Mouse (Mus musculus) CH12.LX (cell line): ENCODE measurements at regions not wholly inside any gene's neighbourhood (a gene's known extent, or its start where the extent isn't known, plus 50 kb on each side); places are given as distances from the start of the nearest gene placed in this dataset.

Source experiments
- DNase-seq: peaks from one replicate; pipeline ENCODE4 v3.0.0-alpha.2; 2013; ENCODE audit errors: extremely low read depth
- H3K27ac ChIP-seq: 2 replicates; pipeline ENCODE4 v1.5.1; 2012; ENCODE audit warnings: low read depth, mild to moderate bottlenecking, control low read depth, moderate library complexity; ENCODE audit not compliant: insufficient read depth
- H3K27me3 ChIP-seq: replicated peaks from 2 replicates; pipeline ENCODE3; 2012; ENCODE audit warnings: inconsistent platforms
- H3K36me3 ChIP-seq, 2 experiments: replicated peaks in 1 of 2; 2 replicates each; pipeline versions ENCODE3 to v1.6.1; 2012; ENCODE audit warnings: inconsistent platforms in 1 of 2, low read length in 1 of 2, mild to moderate bottlenecking in 1 of 2, mixed read lengths in 1 of 2, moderate library complexity in 1 of 2; ENCODE audit not compliant: control insufficient read depth in 1 of 2, insufficient read depth in 1 of 2
- H3K4me1 ChIP-seq, 2 experiments: 2 replicates each; pipeline ENCODE4 v1.6.1; 2012; ENCODE audit warnings: inconsistent platforms in 1 of 2, moderate library complexity in 1 of 2; ENCODE audit not compliant: insufficient read depth in 2 of 2, control insufficient read depth in 1 of 2
- H3K4me2 ChIP-seq: 2 replicates; pipeline ENCODE4 v1.6.1; 2012; ENCODE audit warnings: low read depth, mild to moderate bottlenecking, control low read depth; ENCODE audit not compliant: poor library complexity, insufficient read depth, severe bottlenecking
- H3K4me3 ChIP-seq, 3 experiments: fragments of 150-350 bp in 1 of 3; sonication (generic) in 1 of 3; replicated peaks in 1 of 3; 2 replicates each; pipeline versions ENCODE3 to v1.5.1; 2011 to 2012; ENCODE audit warnings: low read depth in 2 of 3, low read length in 2 of 3, mild to moderate bottlenecking in 2 of 3, moderate library complexity in 2 of 3, control low read depth in 1 of 3, improper control_type of control experiment in 1 of 3, inconsistent platforms in 1 of 3, mixed read lengths in 1 of 3; ENCODE audit not compliant: poor library complexity in 1 of 3
- H3K79me2 ChIP-seq: replicated peaks from 2 replicates; pipeline ENCODE4 v1.6.1; 2012; ENCODE audit warnings: mild to moderate bottlenecking, moderate library complexity; ENCODE audit not compliant: control insufficient read depth, poor library complexity, insufficient read depth, severe bottlenecking; ENCODE audit errors: extremely low read depth
- H3K9ac ChIP-seq: 2 replicates; pipeline ENCODE4 v1.6.1; 2012; ENCODE audit warnings: low read depth, mild to moderate bottlenecking, control low read depth, moderate library complexity; ENCODE audit not compliant: insufficient read depth
- H3K9me3 ChIP-seq: replicated peaks from 2 replicates; pipeline ENCODE3; 2012; ENCODE audit warnings: low read length, inconsistent platforms, mixed read lengths
- BHLHE40 ChIP-seq: IDR thresholded peaks from 2 replicates; pipeline ENCODE4 v1.6.1; 2011; ENCODE audit warnings: mild to moderate bottlenecking, low read depth, low read length, improper control_type of control experiment
- CHD1 ChIP-seq: IDR thresholded peaks from 2 replicates; pipeline ENCODE4 v1.6.1; 2012; ENCODE audit warnings: low read depth, low read length, improper control_type of control experiment, inconsistent platforms
- CHD2 ChIP-seq: IDR thresholded peaks from 2 replicates; pipeline ENCODE4 v1.6.1; 2011; ENCODE audit warnings: low read length, improper control_type of control experiment
- CTCF ChIP-seq, 2 experiments: IDR thresholded peaks in 1 of 2; conservative IDR thresholded peaks in 1 of 2; 2 replicates each; pipeline ENCODE4 v1.5.1; 2011 to 2012; ENCODE audit warnings: low read depth in 2 of 2, low read length in 2 of 2, improper control_type of control experiment in 1 of 2, inconsistent platforms in 1 of 2, mild to moderate bottlenecking in 1 of 2, moderate library complexity in 1 of 2
- E2F4 ChIP-seq: IDR thresholded peaks from 2 replicates; pipeline ENCODE4 v1.6.1; 2011; ENCODE audit warnings: low read depth, low read length, improper control_type of control experiment; ENCODE audit not compliant: insufficient replicate concordance
- EP300 ChIP-seq: IDR thresholded peaks from 2 replicates; pipeline ENCODE4 v1.6.1; 2011; ENCODE audit warnings: low read length, improper control_type of control experiment
- ETS1 ChIP-seq: conservative IDR thresholded peaks from 2 replicates; pipeline ENCODE4 v1.6.1; 2012; ENCODE audit warnings: low read depth, mild to moderate bottlenecking, inconsistent platforms, low read length, improper control_type of control experiment, moderate library complexity
- GABPA ChIP-seq: IDR thresholded peaks from 2 replicates; pipeline ENCODE4 v1.6.1; 2012; ENCODE audit warnings: low read depth, low read length, improper control_type of control experiment, inconsistent platforms; ENCODE audit not compliant: insufficient replicate concordance
- HCFC1 ChIP-seq: IDR thresholded peaks from 2 replicates; pipeline ENCODE4 v1.6.1; 2012; ENCODE audit warnings: low read depth, mild to moderate bottlenecking, inconsistent platforms, low read length, improper control_type of control experiment
- IRF4 ChIP-seq: IDR thresholded peaks from 2 replicates; pipeline ENCODE4 v1.6.1; 2014; ENCODE audit warnings: low read depth, mild to moderate bottlenecking, inconsistent platforms, low read length, improper control_type of control experiment
- JUN ChIP-seq: IDR thresholded peaks from 2 replicates; pipeline ENCODE4 v1.6.1; 2011; ENCODE audit warnings: low read depth, mild to moderate bottlenecking, low read length, improper control_type of control experiment, moderate library complexity; ENCODE audit not compliant: insufficient read depth
- JUND ChIP-seq: conservative IDR thresholded peaks from 2 replicates; pipeline ENCODE4 v1.6.1; 2011; ENCODE audit warnings: low read depth, low read length, improper control_type of control experiment
- KAT2A ChIP-seq: IDR thresholded peaks from 2 replicates; pipeline ENCODE4 v1.6.1; 2012; ENCODE audit warnings: low read length, improper control_type of control experiment, inconsistent platforms; ENCODE audit not compliant: insufficient replicate concordance
- MAFK ChIP-seq: IDR thresholded peaks from 2 replicates; pipeline ENCODE4 v1.6.1; 2011; ENCODE audit warnings: low read length, improper control_type of control experiment; ENCODE audit not compliant: insufficient replicate concordance
- MAX ChIP-seq: IDR thresholded peaks from 2 replicates; pipeline ENCODE4 v1.6.1; 2011; ENCODE audit warnings: low read length, improper control_type of control experiment
- MAZ ChIP-seq: IDR thresholded peaks from 2 replicates; pipeline ENCODE4 v1.6.1; 2012; ENCODE audit warnings: low read depth, mild to moderate bottlenecking, inconsistent platforms, low read length, improper control_type of control experiment, moderate library complexity
- MEF2A ChIP-seq: IDR thresholded peaks from 2 replicates; pipeline ENCODE4 v1.6.1; 2014; ENCODE audit warnings: low read depth, mild to moderate bottlenecking, inconsistent platforms, low read length, improper control_type of control experiment, borderline replicate concordance
- MXI1 ChIP-seq: IDR thresholded peaks from 2 replicates; pipeline ENCODE4 v1.6.1; 2011; ENCODE audit warnings: mild to moderate bottlenecking, low read depth, low read length, improper control_type of control experiment
- MYC ChIP-seq: IDR thresholded peaks from 2 replicates; pipeline ENCODE4 v1.6.1; 2011; ENCODE audit warnings: low read depth, mild to moderate bottlenecking, improper control_type of control experiment, low read length
- NELFE ChIP-seq: IDR thresholded peaks from 2 replicates; pipeline ENCODE4 v1.6.1; 2011; ENCODE audit warnings: low read depth, low read length, improper control_type of control experiment
- RCOR1 ChIP-seq: conservative IDR thresholded peaks from 2 replicates; pipeline ENCODE4 v1.6.1; 2012; ENCODE audit warnings: low read depth, mild to moderate bottlenecking, inconsistent platforms, low read length, improper control_type of control experiment
- SIN3A ChIP-seq: IDR thresholded peaks from 2 replicates; pipeline ENCODE4 v1.6.1; 2012; ENCODE audit warnings: low read length, improper control_type of control experiment, inconsistent platforms
- TBP ChIP-seq: conservative IDR thresholded peaks from 2 replicates; pipeline ENCODE4 v1.6.1; 2011; ENCODE audit warnings: low read depth, low read length, improper control_type of control experiment
- TCF12 ChIP-seq: IDR thresholded peaks from 2 replicates; pipeline ENCODE4 v1.6.1; 2014; ENCODE audit warnings: low read depth, mild to moderate bottlenecking, inconsistent platforms, low read length, improper control_type of control experiment
- UBTF ChIP-seq: IDR thresholded peaks from 2 replicates; pipeline ENCODE4 v1.6.1; 2012; ENCODE audit warnings: low read depth, mild to moderate bottlenecking, inconsistent platforms, low read length, improper control_type of control experiment, moderate library complexity
- USF1 ChIP-seq: IDR thresholded peaks from 2 replicates; pipeline ENCODE4 v1.6.1; 2014; ENCODE audit warnings: low read depth, mild to moderate bottlenecking, inconsistent platforms, low read length, improper control_type of control experiment
- USF2 ChIP-seq: conservative IDR thresholded peaks from 2 replicates; pipeline ENCODE4 v1.6.1; 2011; ENCODE audit warnings: low read depth, low read length, improper control_type of control experiment
- ZC3H11A ChIP-seq: IDR thresholded peaks from 2 replicates; pipeline ENCODE4 v1.6.1; 2012; ENCODE audit warnings: low read depth, mild to moderate bottlenecking, inconsistent platforms, low read length, improper control_type of control experiment
- ZKSCAN1 ChIP-seq: IDR thresholded peaks from 2 replicates; pipeline ENCODE4 v1.6.1; 2012; ENCODE audit warnings: low read depth, inconsistent platforms, low read length, improper control_type of control experiment, borderline replicate concordance
- ZMIZ1 ChIP-seq: IDR thresholded peaks from 2 replicates; pipeline ENCODE4 v1.6.1; 2012; ENCODE audit warnings: low read depth, mild to moderate bottlenecking, inconsistent platforms, low read length, improper control_type of control experiment
- dilution Hi-C: fragments of 300-500 bp; cut with MboI; formaldehyde crosslinking; loops from 2 replicates; pipeline ENCODE4 v1.14.3; 2020; ENCODE audit warnings: low sequenced_read_pairs; ENCODE audit not compliant: extremely low pct_unique_long_range_greater_than_20kb, extremely low pct_ligation_motif_present
- in situ Hi-C: fragments of 300-500 bp; cut with MboI; formaldehyde crosslinking; loops from 3 replicates; pipeline ENCODE4 v1.14.3; 2019; ENCODE audit warnings: low sequenced_read_pairs, low pct_ligation_motif_present, low pct_unique_long_range_greater_than_20kb, mixed read lengths

DNA sequence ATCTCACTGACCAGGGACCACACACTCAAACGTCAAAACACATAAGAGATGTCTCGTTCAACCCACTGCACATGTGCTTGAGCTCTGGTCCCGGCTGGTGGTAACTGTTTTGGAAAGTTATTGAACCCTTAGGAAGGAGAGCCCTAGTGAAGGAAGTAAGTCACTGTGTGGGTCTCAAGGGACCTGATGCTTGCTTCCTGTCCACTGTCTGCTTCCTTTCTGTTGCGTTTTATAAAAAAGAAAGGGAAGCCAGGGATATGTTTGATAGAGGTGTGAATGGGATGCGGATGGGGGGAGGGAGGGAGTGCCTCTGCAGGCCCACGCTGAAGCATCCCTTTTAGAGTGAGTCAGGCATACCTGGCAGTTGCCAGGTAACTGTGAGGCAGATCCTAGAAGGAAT is 121.6 kb downstream of the Rassf10 start:
- H3K9me3 ChIP-seq, result peaks cover 3% of the 10 kb centered on the region
- no peak overlapping the region for H3K4me3 ChIP-seq
- DNase-seq, result no peak
- dilution Hi-C loops (no loop called here), in situ Hi-C loops (no loop called here)
- H3K4me2 ChIP-seq, result no peak overlapping the region
- no peaks in the 10 kb centered on the region for H3K79me2 ChIP-seq
- peaks cover under 1 to 26% of the 10 kb centered on the region in 2 experiments; a peak in 3 of 4 replicates for H3K4me1 ChIP-seq
- H3K27ac ChIP-seq, result no peak overlapping the region
- H3K36me3 ChIP-seq, result no peaks in the 10 kb centered on the region
- no peak overlapping the region for H3K9ac ChIP-seq
- TF ChIP-seq CHD2, result no peak
- TF ChIP-seq ZMIZ1, result no peak
- TF ChIP-seq ZKSCAN1, result no peak
- TF ChIP-seq UBTF, result no peak
- TF ChIP-seq MAX, result no peak
- no peak for TF ChIP-seq MEF2A
- no peak for TF ChIP-seq TBP
- TF ChIP-seq CTCF (conservative IDR thresholded peaks at IDR 0.05 in 1 of 2, IDR thresholded peaks at IDR 0.05 in 1 of 2; ENCODE audit: low read depth in 2 of 2, low read length in 2 of 2), result no peak
- no peak for TF ChIP-seq ETS1
- no peak for TF ChIP-seq BHLHE40
- no peak for TF ChIP-seq ZC3H11A
- TF ChIP-seq IRF4, result no peak
- TF ChIP-seq JUN, result no peak
- no peak for TF ChIP-seq GABPA
- no peak for TF ChIP-seq SIN3A
- no peak for TF ChIP-seq NELFE
- no peak for TF ChIP-seq KAT2A
- no peak for TF ChIP-seq RCOR1
- no peak for TF ChIP-seq USF2
- H3K27me3 ChIP-seq, result no peaks in the 10 kb centered on the region

DNA sequence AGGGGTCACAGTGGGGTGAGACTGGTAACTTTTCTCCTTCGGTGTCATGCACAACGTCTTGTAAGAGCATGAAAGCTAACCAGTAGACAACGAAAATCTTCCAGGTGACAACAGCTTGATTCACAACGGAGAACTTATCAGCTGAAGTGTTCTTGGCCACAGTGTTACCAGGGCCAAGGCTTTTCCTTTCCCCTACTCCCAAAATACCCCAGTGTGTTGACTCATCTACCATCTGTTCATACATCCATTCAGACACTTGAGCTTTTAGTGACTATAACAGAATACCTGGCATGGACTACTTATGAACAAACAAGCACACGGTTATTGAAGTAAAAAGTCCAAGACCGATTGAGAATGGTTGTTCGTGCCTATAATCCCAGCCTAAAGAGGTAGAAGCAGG is 122.5 kb downstream of the Rassf10 start:
- no peak overlapping the region for H3K27ac ChIP-seq
- no peak overlapping the region for H3K4me3 ChIP-seq
- dilution Hi-C loops (no loop called here), in situ Hi-C loops (no loop called here)
- no peak overlapping the region for H3K9ac ChIP-seq
- no peaks in the 10 kb centered on the region for H3K36me3 ChIP-seq
- H3K27me3 ChIP-seq, result no peaks in the 10 kb centered on the region
- H3K4me1 ChIP-seq, result peaks cover 2 to 35% of the 10 kb centered on the region in 2 experiments
- TF ChIP-seq EP300 (no peak), MAZ (no peak), TCF12 (no peak), CHD2 (no peak), MXI1 (no peak), GABPA (no peak), E2F4 (no peak), JUN (no peak), MAFK (no peak), CHD1 (no peak), JUND (no peak), ZKSCAN1 (no peak), HCFC1 (no peak), KAT2A (no peak), USF1 (no peak), BHLHE40 (no peak), MYC (no peak), ETS1 (no peak)
- H3K79me2 ChIP-seq, result no peaks in the 10 kb centered on the region
- DNase-seq, result no peak
- no peaks in the 10 kb centered on the region for H3K9me3 ChIP-seq
- H3K4me2 ChIP-seq, result no peak overlapping the region
